Mouse (Mus musculus) heart, postnatal 0 days (tissue): Measurements from ENCODE around the gene Ntrk3.

Experiments used
- CTCF ChIP-seq: IDR thresholded peaks from 2 replicates; pipeline ENCODE4 v1.5.1; 2016; ENCODE audit warnings: antibody characterized with exemption, control low read depth, low read depth
- EP300 ChIP-seq: IDR thresholded peaks from 2 replicates; pipeline ENCODE4 v1.6.1; 2016; ENCODE audit warnings: antibody characterized with exemption, low read depth

GRCm38 (mm10) chr7:78471270-78471669 is 266.5 kb downstream of the Ntrk3 start:
- TF ChIP-seq CTCF (no peak), EP300 (no peak)
